Mouse (Mus musculus): ENCODE data around the gene 2010111I01Rik.
"Not testable (repeated sequence)": the region's sequence is repeated elsewhere in the genome, so short reads cannot be mapped to it uniquely, and the experiment has no call there.

The 2010111I01Rik gene

GRCm38 (mm10) chr13:63313748-63314607 lies 349.3 kb downstream of the 2010111I01Rik start:
- in situ Hi-C loops (cut with MboI), result no loop called here

GRCm38 (mm10) chr13:63314608-63314920 lies 349.9 kb downstream of the 2010111I01Rik start:
- in situ Hi-C loops (cut with MboI), result no loop called here

DNA sequence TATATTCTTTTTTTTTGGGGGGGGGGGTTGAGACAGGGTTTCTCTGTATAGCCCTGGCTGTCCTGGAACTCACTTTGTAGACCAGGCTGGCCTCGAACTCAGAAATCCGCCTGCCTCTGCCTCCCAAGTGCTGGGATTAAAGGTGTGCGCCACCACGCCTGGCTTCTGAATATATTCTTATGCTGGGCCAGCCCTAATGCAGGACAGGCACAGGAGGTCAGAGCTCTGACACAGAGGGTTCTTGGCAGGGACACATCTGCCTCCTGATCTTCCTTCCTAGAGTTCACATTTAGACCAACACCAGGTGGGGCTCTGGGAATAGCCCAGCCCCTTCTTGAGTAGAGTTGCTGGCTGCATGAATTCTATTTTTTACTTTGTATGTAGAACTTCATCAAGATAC lies 350.4 kb downstream of the 2010111I01Rik start:
- in situ Hi-C loops (cut with MboI), result not testable (repeated sequence)

GRCm38 (mm10) chr13:63315777-63316176 lies 351.1 kb downstream of the 2010111I01Rik start:
- in situ Hi-C loops (cut with MboI), result no loop called here

DNA sequence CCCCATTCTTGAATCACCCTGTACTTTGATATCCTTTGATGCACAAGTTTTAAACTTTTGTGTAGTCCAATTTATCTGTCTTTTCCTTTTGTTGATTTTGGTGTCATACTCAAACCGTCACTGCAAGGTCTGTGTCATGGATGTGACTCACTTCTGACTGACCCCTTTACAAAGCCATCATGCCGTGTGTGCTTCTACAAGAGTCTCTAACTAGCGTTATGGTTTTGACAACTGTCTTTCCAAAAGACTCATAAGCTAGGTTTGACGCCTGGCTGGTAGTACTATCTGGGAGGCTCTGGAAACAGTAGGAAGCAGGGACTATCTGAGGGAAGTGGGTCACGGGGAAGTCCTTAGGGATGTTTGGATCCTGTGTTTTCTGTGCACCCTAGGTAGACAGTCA lies 351.7 kb downstream of the 2010111I01Rik start:
- in situ Hi-C loops (cut with MboI), result no loop called here

DNA sequence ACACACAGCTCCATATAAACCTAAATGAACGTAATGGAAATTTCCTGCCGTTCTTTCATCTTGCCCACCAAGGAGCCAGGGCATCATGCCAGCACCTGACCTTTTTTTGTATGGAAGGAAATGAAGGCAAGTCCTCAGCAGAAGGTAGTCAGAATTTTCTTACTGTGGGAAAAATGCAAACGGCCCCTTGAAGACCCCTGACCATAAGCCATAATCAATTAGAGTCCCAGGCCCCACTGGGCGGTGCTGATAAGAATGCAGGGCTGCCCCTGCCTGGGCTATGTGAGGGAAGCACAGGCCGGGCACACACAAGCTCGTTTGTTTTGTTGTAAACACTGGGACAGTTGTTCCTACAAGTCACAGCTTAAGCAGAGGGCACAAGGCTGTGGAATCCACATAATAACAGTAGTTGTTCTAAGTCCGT lies 353.0 kb downstream of the 2010111I01Rik start:
- in situ Hi-C loops (cut with MboI), result no loop called here

DNA sequence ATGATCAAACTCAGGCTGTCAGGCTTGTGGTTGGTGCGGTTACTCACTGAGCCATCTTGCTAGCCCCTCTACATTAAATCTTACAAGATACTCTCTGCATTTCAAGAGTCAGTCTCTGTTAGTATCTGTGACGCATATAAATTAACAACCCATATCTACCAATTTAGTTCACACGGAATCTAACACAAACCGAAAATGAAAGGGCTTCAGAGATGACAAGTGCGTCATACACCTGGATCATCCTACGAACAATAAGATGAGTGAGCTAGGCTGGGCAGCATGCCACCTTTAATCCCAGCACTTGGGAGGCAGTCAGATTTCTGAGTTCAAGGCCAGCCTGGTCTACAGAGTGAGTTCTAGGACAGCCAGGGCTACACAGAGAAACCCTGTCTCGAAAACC lies 355.1 kb downstream of the 2010111I01Rik start:
- in situ Hi-C loops (cut with MboI), result loop anchor here (10.0 kb wide), 1 partner anchor 395 kb away; no protein-coding TSS in a partner anchor

DNA sequence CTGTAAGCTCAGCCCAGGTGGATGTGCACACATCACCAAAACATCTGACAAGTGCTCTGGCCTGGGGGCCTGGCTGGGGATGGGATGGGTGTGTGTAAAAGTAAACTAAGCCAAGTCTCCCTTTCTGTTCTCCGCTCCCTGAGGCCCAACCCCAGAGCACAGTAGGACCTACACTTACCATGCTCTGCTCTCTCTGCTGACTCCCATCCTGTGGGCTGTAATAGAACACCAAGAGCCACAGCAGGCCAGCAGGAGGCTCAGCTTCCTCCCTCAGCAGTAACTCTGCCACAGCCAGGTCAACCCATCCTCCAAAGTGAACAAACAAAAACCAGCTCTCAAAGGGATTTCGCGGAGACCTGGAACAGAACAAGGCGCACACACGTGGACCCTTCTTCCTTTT lies 357.0 kb downstream of the 2010111I01Rik start:
- in situ Hi-C loops (cut with MboI), result loop anchor here (10.0 kb wide), 1 partner anchor 397 kb away; no protein-coding TSS in a partner anchor

DNA sequence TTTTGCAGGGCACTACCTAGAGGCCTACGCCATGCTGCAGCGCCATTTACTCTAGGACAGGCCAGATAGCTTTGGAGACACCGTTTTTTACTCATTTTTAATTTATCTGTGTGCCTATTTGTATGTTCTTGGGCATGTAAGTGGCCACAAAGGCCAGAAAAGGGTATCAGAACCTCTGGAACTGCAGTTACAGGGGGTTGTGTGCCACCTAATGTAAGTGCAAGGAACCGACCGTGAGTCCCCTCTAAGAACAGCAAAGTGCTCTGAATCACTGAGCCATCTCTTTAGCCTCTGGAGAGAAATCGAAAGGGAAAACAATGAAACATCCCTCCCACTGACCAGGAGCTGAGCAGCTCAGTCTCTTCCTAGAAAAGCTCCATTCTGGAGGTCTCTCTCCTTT lies 358.1 kb downstream of the 2010111I01Rik start:
- in situ Hi-C loops (cut with MboI), result loop anchor here (10.0 kb wide), 1 partner anchor 398 kb away; no protein-coding TSS in a partner anchor

DNA sequence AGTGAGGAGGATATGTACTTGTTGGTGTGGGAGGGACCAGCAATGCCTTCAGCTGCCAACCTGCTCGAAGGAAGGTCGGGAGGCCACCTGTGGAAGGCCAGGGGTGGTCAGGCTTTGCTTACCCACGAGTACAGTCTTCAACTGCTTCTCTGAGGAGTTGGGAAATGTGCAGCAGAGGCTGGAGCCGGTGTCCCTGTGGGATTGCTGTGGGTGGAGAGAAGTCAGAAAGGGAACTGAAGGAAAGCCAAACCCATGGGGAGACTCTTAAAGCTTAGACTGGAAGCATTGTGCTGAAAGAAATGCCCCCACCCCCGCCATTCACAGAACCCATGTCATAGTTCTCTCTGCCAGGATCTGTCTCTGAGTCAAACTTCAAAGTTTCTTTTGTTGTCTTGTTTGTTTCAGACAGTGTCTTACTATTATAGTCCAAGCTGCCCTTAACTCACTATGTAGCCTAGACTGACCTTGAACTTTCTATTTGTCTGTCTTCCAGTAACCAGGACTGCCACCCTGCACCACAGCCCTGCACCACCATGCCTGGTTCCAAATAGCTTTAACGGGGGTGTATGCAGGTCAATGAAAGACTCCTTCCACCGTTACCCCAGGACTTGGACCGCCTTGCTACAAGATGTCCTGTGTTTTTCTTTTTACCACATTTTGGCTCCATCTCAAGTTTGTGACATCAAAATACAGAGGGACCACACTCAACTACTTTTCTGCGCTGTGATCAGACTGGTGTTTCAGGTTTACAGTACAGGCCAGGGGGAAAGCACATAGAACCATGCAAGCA lies 358.8 kb downstream of the 2010111I01Rik start:
- in situ Hi-C loops (cut with MboI), result loop anchor here (10.0 kb wide), 1 partner anchor 399 kb away; no protein-coding TSS in a partner anchor

DNA sequence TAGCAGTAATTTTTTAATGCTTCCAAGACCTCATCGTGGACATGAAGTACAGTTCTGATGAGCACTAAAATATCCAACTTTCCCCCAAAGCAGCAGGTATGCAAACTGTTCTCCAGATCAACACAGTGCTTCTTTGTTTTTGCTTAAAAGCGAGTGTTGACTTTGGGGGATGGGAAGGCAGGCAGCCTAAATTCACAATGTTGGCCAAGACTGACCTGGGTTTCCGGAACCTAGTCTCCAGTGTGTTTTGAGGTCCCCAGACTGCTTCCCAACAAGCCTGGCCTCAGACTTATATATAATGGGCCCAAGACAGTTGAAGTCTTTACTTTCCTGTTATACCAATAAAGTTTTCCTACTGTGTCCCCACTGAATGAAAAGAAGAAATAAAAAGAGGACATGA lies 359.6 kb downstream of the 2010111I01Rik start:
- in situ Hi-C loops (cut with MboI), result loop anchor here (10.0 kb wide), 1 partner anchor 400 kb away; no protein-coding TSS in a partner anchor

- in situ Hi-C loops (cut with MboI), result loop anchor here (10.0 kb wide), 1 partner anchor 400 kb away; no protein-coding TSS in a partner anchor
Measured at GRCm38 (mm10) chr13:63324978-63325848, 360.5 kb downstream of the 2010111I01Rik start.

GRCm38 (mm10) chr13:63326015-63326414 lies 361.3 kb downstream of the 2010111I01Rik start:
- in situ Hi-C loops (cut with MboI), result loop anchor here (10.0 kb wide), 1 partner anchor 401 kb away; no protein-coding TSS in a partner anchor

- in situ Hi-C loops (cut with MboI), result no loop called here
Measured at GRCm38 (mm10) chr13:63330236-63330860, 365.7 kb downstream of the 2010111I01Rik start.

DNA sequence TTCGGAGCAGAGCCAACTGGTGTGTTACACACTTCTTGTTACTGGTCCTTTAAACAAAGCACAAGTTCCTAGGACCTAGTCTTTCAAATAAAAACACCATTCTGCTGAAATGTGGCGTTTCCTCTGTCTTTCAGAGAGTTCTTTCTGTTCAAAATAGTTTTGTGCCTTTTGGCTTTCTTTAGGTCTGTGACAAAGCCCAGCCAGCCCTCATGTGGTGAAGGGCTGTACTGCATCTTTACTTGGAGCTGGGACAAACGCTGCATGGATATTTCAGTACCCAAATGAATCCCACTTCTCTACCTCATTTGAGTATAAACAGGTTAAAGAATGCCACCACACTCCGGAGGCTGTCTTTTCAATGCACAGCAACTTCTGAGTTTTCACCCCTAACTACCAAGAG lies 366.7 kb downstream of the 2010111I01Rik start:
- in situ Hi-C loops (cut with MboI), result no loop called here

DNA sequence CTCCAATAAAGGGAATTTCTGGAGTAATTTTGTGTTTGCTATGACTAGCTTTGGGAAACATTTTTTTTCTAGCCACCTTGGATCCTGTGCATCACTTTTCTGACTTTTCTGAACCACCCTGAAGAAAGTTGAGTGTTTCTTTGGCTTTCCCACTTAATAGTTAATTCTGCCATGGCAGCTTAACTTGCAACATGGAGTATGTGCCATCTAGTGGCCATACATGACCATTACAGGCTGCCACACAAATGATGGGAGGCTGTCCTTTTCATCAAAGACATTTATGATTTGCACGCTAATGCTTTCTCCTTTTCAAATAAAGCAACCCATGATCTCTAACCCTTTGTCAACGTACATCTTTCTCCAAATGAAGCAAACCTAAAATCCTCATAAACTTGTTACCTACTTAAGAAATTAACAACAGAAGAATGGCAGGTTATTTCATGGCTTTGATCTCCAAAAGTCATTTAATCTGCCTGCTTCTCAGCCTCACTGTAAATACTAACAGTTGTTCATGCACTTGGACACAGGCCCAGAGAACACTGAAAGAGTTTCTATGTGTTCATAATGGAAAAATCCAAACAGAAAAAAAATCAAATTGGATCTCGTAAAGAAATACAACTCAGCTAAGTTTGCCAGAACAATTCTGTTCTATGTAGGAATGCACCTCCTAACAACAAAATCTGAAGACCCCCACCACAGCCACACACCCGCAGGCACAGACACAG lies 368.0 kb downstream of the 2010111I01Rik start:
- in situ Hi-C loops (cut with MboI), result no loop called here

DNA sequence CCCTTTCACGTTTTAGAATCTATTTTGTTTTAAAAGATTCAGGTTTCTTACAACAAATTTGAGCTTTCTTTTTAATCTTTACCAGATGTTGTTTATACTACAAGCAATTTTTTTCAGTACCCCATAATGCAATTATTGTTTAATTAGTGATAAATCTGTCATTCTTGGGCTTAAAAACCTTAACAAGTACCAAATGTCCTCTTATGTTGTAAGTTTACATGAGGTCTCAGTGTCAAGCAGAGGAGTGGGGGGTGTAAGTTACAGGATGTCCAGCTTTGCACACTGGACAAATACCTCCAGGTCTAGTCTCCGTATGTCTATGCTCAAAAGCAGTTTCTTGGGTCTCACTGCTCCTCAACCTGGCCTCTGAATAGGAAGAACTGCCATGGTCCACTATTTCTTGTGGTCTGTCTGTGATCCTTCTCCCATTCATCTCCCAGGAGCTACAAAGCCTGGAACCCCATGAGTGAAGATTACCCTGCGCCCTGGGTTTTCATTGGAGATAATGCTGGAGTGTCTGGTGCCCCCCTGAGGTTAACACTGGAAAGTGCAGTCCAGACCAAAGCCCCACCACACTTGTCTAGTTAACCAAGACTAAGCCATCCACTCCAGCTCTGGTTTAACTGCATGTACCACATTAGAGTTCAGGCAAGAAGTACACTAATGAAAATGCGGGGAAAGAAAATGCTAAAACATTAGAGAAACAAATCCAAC lies 370.9 kb downstream of the 2010111I01Rik start:
- in situ Hi-C loops (cut with MboI), result no loop called here

DNA sequence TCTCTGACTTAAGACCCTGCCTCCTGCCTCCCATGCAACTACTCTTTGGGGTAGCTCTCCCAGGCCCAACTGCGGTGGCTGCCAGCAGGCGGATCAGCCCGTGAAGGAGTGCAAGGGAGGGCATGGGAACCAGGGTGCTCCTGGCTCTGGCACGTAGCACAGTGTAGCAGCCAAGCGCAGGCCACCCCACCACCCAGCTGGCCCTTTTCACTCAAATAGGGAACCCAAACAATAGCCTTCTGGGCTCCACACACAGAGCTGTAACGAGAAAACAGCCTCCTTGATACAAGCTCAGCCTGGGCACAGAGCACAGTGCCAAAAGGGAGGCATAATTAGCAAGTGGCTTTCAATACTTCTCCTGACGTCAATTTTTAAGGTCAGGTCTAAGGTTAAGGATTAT lies 371.6 kb downstream of the 2010111I01Rik start:
- in situ Hi-C loops (cut with MboI), result no loop called here

DNA sequence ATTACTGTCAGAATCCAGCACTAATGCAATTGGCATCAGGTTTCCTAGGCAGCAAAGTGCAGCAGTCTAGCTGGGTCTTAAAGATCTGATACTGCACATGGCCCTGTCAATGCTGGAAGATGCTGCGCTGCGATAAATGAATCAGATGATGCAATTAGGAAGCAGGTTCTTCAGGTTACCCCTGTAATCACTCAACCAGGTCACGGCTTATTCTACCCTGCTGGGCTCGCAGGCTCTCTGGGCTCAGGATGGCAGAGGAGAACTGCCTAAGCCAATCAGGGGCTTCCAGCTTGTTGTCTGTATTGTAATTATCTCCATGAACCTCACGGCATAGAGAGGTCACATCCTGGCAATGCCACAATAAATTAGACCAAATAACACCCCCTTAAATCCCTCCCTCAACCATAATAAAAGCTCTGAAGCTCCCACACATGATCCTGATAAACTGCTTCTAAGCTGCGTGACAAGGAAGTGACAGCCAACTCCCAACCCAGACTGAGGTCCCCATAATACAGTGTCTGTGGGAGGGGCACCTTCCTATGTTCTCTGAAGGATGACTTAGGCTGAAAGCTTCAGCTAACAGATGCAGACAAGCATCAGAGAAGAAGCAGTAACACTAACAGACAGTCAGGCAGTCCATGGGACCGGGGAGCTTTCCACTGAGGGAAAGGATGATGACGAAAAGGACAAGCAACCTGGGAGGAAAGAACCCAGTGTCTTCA lies 372.7 kb downstream of the 2010111I01Rik start:
- in situ Hi-C loops (cut with MboI), result no loop called here
